Comparison of ENCODE assay signal across 12 mouse cellular contexts in the genomic region with DNA sequence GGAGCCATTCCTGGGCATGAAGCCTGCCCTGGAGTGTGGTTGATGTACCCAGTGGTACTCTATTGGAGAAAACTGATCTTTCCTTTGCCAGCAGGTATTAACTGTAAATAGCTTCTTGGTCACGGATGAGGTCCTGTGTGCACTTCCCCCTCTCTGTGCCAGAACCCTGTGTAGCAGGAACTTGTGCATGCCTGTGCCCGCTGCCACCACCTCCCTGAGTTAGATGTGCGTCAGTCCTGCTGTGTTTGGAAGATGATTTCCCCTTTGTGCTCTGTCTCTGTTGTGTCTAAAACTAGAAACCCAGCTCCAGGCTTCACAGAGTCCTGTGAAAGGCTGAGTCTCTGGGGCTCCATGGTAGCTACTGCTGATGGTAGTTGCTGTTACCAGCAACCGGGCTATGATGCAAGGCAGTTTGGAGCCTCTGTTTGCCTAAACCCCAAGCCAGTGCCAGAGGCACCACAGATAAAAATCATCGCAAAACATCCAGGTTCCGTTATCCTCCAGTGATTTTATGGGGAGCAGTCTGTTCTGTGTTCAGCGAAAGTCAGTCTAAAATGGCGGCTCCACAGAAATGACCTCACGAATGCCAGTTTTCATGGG. TPM values are rescaled to one million over a fixed set of nuclear protein-coding genes. Genes with fewer than 3 reads are reported as not detected.
A peak's percentile ranks its signal among the peaks of the same experiment; 100 is the strongest.
DNase-seq lines count a peak whose midpoint lies in the region; ATAC-seq and TF ChIP-seq lines count a peak whose summit lies in the region.
"Had no signal": no experiment of that assay in that cellular context is flagged by ENCODE, and none has a peak within 500 bp of the region (broad histone marks: within the 10 kb centered on the region; RNA-seq: fewer than 3 reads in every experiment).

No protein-coding gene starts in this region.

- peaks cover 46% of the 10 kb centered on the region for H3K4me1 ChIP-seq in forebrain, postnatal 0 days (ENCODE audit: insufficient read depth)
- H3K4me1 ChIP-seq in kidney, postnatal 0 days (replicated peaks; ENCODE audit: insufficient read depth, low read length), result peaks cover 26% of the 10 kb centered on the region

- WGBS in forebrain, postnatal 0 days, result 79% methylated on average over 9 of the region's 9 CpGs
- 57% methylated on average over 9 of the region's 9 CpGs for WGBS in kidney, postnatal 0 days

- no peak for ATAC-seq in forebrain, postnatal 0 days
- ATAC-seq in kidney, postnatal 0 days (replicated peaks; ENCODE audit: low FRiP score, low read depth), result peak; percentile 42; the same call in 1 of the 2 replicates
- 0 out of 2 replicates have a peak, but pooled peaks have one; percentile 39 for ATAC-seq in neutrophil, adult 5-6 weeks (ENCODE audit: extremely low read depth, insufficient number of reproducible peaks, low FRiP score, poor library complexity, severe bottlenecking)
- ATAC-seq: intestine, postnatal 0 days; liver, embryonic 12.5 days had no signal

- no peak overlapping the region for H3K4me3 ChIP-seq in left cerebral cortex, adult 2 months
- H3K4me3 ChIP-seq in forebrain, postnatal 0 days (ENCODE audit: low read depth, low read length), result no peak overlapping the region
- H3K4me3 ChIP-seq in kidney, postnatal 0 days (replicated peaks; ENCODE audit: low read depth, low read length), result no peak overlapping the region
- H3K4me3 ChIP-seq: liver, embryonic 12.5 days had no signal

- intact Hi-C loops in left cerebral cortex, adult 2 months (cut with DNase I), result no loop called here

- no peaks in the 10 kb centered on the region for H3K27me3 ChIP-seq in forebrain, postnatal 0 days (ENCODE audit: insufficient read depth, low read length)
- no peaks in the 10 kb centered on the region for H3K27me3 ChIP-seq in kidney, postnatal 0 days (ENCODE audit: insufficient read depth, low read length)
- H3K27me3 ChIP-seq: CH12.LX had no signal

- no peaks in the 10 kb centered on the region for H3K36me3 ChIP-seq in forebrain, postnatal 0 days (ENCODE audit: insufficient read depth)
- no peaks in the 10 kb centered on the region for H3K36me3 ChIP-seq in kidney, postnatal 0 days (ENCODE audit: insufficient read depth, low read length)
- H3K36me3 ChIP-seq: liver, embryonic 12.5 days had no signal

- H3K27ac ChIP-seq in left cerebral cortex, adult 2 months, result peak overlapping the region; percentile 72
- peak overlapping the region; percentile 23 for H3K27ac ChIP-seq in forebrain, postnatal 0 days (ENCODE audit: low read depth, low read length)
- H3K27ac ChIP-seq in kidney, postnatal 0 days, result peak overlapping the region; percentile 82
- H3K27ac ChIP-seq: liver, embryonic 12.5 days had no signal

- H3K9ac ChIP-seq in forebrain, postnatal 0 days, result no peak overlapping the region
- H3K9ac ChIP-seq in kidney, postnatal 0 days (ENCODE audit: low read depth, low read length), result no peak overlapping the region
- H3K9ac ChIP-seq: liver, embryonic 12.5 days had no signal

- DNase-seq in left cerebral cortex, adult 2 months (ENCODE audit: extremely low spot score in 1 of 2, low spot score in 2 of 2), result no peak
- no peak for DNase-seq in left cerebral cortex, adult 11 months (ENCODE audit: low spot score)
- no peak for DNase-seq in forebrain, postnatal 0 days
- DNase-seq in kidney, postnatal 0 days (ENCODE audit: low spot score), result no peak
- DNase-seq in right cerebral cortex, postnatal 14 days, result no peak
- DNase-seq in left cerebral cortex, adult 9 months (ENCODE audit: low spot score in 2 of 2), result no peak
- no peak for DNase-seq in adrenal gland, adult 8-10 months

- TF ChIP-seq CTCF in left cerebral cortex, adult 2 months (IDR thresholded peaks at IDR 0.05), result no peak
- TF ChIP-seq CTCF in forebrain, postnatal 0 days (IDR thresholded peaks at IDR 0.05; ENCODE audit: low read depth), result no peak
- no peak for TF ChIP-seq CTCF in kidney, postnatal 0 days (IDR thresholded peaks at IDR 0.05; ENCODE audit: low read depth)

- H3K4me2 ChIP-seq in forebrain, postnatal 0 days (ENCODE audit: low read depth), result no peak overlapping the region
- H3K4me2 ChIP-seq in kidney, postnatal 0 days (ENCODE audit: low read length), result peak overlapping the region; percentile 32; the same call in 1 of the 2 replicates
- H3K4me2 ChIP-seq: liver, embryonic 12.5 days had no signal

- no peaks in the 10 kb centered on the region for H3K9me3 ChIP-seq in forebrain, postnatal 0 days (ENCODE audit: low read length)
- H3K9me3 ChIP-seq in kidney, postnatal 0 days (replicated peaks; ENCODE audit: low read length), result no peaks in the 10 kb centered on the region
- H3K9me3 ChIP-seq: liver, embryonic 12.5 days had no signal

RNA-seq across cellular contexts. Expression of a gene that starts 19.6 kb away (rescaled TPM):
- total RNA-seq in left cerebral cortex, adult 2 months (2021), result 100 to 1,000 TPM; 817 to 827 TPM
- 18,820 and 21,160 TPM in 2 replicates for total RNA-seq in forebrain, postnatal 0 days (2014; rRNA removed)
- 18,258 and 23,279 TPM in 2 replicates for polyA plus RNA-seq in forebrain, postnatal 0 days (2015; fragmentation: Nextera tagmentation; extraction: Ambion mirVana)
- 460 and 537 TPM in 2 replicates for polyA plus RNA-seq in kidney, postnatal 0 days (2015; fragmentation: Nextera tagmentation; extraction: Ambion mirVana)
- 92.1 and 114 TPM in 2 replicates for total RNA-seq in neutrophil, adult 5-6 weeks (2017)
- 100 to 1,000 TPM in 3 of 4 experiments, 10 to 100 TPM in 1; 70.5 to 196 (median 116) TPM for total RNA-seq in adrenal gland, adult 8-10 months (2022)

RNA-seq across cellular contexts. Expression of a gene that starts 19.8 kb away (rescaled TPM):
- total RNA-seq in left cerebral cortex, adult 2 months (2021), result not detected
- 1,610 and 2,499 TPM in 2 replicates for total RNA-seq in forebrain, postnatal 0 days (2014; rRNA removed)
- polyA plus RNA-seq in forebrain, postnatal 0 days (2015; fragmentation: Nextera tagmentation; extraction: Ambion mirVana), result not detected in 2 replicates
- not detected in 2 replicates for polyA plus RNA-seq in kidney, postnatal 0 days (2015; fragmentation: Nextera tagmentation; extraction: Ambion mirVana)
- total RNA-seq in neutrophil, adult 5-6 weeks (2017), result 27.1 and 50.0 TPM in 2 replicates
- not detected for total RNA-seq in adrenal gland, adult 8-10 months (2022)
- polyA plus RNA-seq: intestine, postnatal 0 days; liver, embryonic 12.5 days; thymus, postnatal 0 days had no signal

RNA-seq across cellular contexts. Expression of a gene that starts 38.8 kb away (rescaled TPM):
- total RNA-seq in left cerebral cortex, adult 2 months (2021), result 100 to 1,000 TPM; 509 to 550 TPM
- total RNA-seq in forebrain, postnatal 0 days (2014; rRNA removed), result 1,927 and 1,958 TPM in 2 replicates
- 1,265 and 1,341 TPM in 2 replicates for polyA plus RNA-seq in forebrain, postnatal 0 days (2015; fragmentation: Nextera tagmentation; extraction: Ambion mirVana)
- 903 and 1,010 TPM in 2 replicates for polyA plus RNA-seq in kidney, postnatal 0 days (2015; fragmentation: Nextera tagmentation; extraction: Ambion mirVana)
- 88.6 and 108 TPM in 2 replicates for total RNA-seq in neutrophil, adult 5-6 weeks (2017)
- 100 to 1,000 TPM; 199 to 221 (median 208) TPM for total RNA-seq in adrenal gland, adult 8-10 months (2022)

RNA-seq across cellular contexts. Expression of a gene that starts 55.1 kb away (rescaled TPM):
- total RNA-seq in left cerebral cortex, adult 2 months (2021), result 10 to 100 TPM; 17.8 to 19.1 TPM
- 44.1 and 59.3 TPM in 2 replicates for total RNA-seq in forebrain, postnatal 0 days (2014; rRNA removed)
- polyA plus RNA-seq in forebrain, postnatal 0 days (2015; fragmentation: Nextera tagmentation; extraction: Ambion mirVana), result 20.1 and 22.4 TPM in 2 replicates
- polyA plus RNA-seq in kidney, postnatal 0 days (2015; fragmentation: Nextera tagmentation; extraction: Ambion mirVana), result 11.6 and 13.0 TPM in 2 replicates
- 144 and 182 TPM in 2 replicates for total RNA-seq in neutrophil, adult 5-6 weeks (2017)
- 10 to 100 TPM; 12.3 to 33.2 (median 27.8) TPM for total RNA-seq in adrenal gland, adult 8-10 months (2022)

RNA-seq across cellular contexts. Expression of a gene that starts 56.6 kb away (rescaled TPM):
- 10 to 100 TPM; 56.1 to 61.4 TPM for total RNA-seq in left cerebral cortex, adult 2 months (2021)
- 22.1 and 24.9 TPM in 2 replicates for total RNA-seq in forebrain, postnatal 0 days (2014; rRNA removed)
- polyA plus RNA-seq in forebrain, postnatal 0 days (2015; fragmentation: Nextera tagmentation; extraction: Ambion mirVana), result 16.4 and 18.8 TPM in 2 replicates
- 170 and 178 TPM in 2 replicates for polyA plus RNA-seq in kidney, postnatal 0 days (2015; fragmentation: Nextera tagmentation; extraction: Ambion mirVana)
- 42.7 and 43.3 TPM in 2 replicates for total RNA-seq in neutrophil, adult 5-6 weeks (2017)
- 100 to 1,000 TPM; 207 to 347 (median 262) TPM for total RNA-seq in adrenal gland, adult 8-10 months (2022)

Comparison
In these comparisons a context has a peak if more than half of its experiments do, and no peak if none do; other contexts are left out.
1. H3K27ac ChIP-seq: peak in every context shown above with its lines; median percentile 82 in kidney, postnatal 0 days; 72 in left cerebral cortex, adult 2 months; 23 in forebrain, postnatal 0 days.
2. RNA of a gene that starts 19.6 kb away (total RNA-seq): 18,820 to 21,160 TPM in forebrain, postnatal 0 days; 817 to 827 TPM in left cerebral cortex, adult 2 months, 70.5 to 196 TPM in adrenal gland, adult 8-10 months and 92.1 to 114 TPM in neutrophil, adult 5-6 weeks; every median in the first group is over 10 times any median in the second.
3. RNA of a gene that starts 19.8 kb away (total RNA-seq): 1,610 to 2,499 TPM in forebrain, postnatal 0 days and 27.1 to 50.0 TPM in neutrophil, adult 5-6 weeks; not detected in left cerebral cortex, adult 2 months and not detected in adrenal gland, adult 8-10 months; every median in the first group is over 10 times any median in the second.